ENCODE assay signal across 10 mouse cellular contexts in the genomic region with DNA sequence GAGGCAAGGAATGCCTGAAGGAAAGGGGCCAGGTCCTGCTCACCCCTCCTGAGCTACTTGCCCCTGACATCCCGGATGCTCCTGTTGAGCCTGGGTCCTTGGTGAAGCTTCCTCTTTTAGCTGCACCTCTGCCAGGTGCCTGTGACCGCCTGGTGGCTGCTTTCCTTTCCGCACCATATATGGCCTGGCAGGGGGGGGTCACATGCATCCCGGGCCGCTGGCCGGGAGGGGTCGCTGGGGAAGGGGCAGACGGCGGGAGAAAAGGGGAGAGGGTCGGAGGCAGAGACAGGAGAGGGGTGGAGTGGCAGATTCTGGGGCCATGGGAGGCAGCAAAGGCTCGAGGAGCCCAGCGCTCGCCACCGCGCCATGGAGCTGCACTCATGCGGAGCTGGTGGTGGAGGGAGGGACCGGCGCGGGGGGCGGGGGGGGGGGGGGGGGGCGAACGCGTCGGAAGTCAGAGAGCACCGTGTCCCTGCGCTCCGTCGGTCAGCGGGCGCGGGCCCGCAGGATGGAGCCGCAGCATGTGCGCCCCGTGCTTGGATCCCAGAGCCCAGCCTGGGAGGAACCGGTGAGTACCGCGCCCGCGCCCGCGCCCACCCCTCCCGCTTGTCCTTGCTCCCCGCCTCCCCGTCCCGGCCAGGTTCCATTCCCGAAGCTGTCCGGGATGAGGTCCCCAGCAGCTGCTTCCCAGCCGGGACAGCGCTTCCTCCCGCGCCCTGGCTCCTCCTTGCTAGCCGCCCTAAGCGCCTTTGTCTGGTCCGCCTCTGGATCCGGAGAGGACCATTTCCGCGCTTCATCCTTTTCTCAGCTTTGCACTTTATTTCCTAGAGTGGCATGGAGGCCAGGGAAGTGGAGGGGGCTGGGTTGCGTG. TPM values are rescaled to one million over a fixed set of nuclear protein-coding genes. Genes with fewer than 3 reads are reported as not detected.
DNase-seq lines count a peak whose midpoint lies in the region; ATAC-seq and TF ChIP-seq lines count a peak whose summit lies in the region.
"Not testable (repeated sequence)": the region's sequence is repeated elsewhere in the genome, so short reads cannot be mapped to it uniquely, and the experiment has no call there.
"Had no signal": no experiment of that assay in that cellular context is flagged by ENCODE, and none has a peak within 500 bp of the region (broad histone marks: within the 10 kb centered on the region; RNA-seq: fewer than 3 reads in every experiment).

A gene (plus strand): TSS at position 484 of the 871 bp plus-strand sequence.

- H3K9ac ChIP-seq in embryonic facial prominence, embryonic 13.5 days: peak within 1 kb of the TSS; percentile 52; the same call in 1 of the 2 replicates
- H3K9ac ChIP-seq in hindbrain, embryonic 15.5 days: peak within 1 kb of the TSS; percentile 53
- not testable (repeated sequence) for H3K9ac ChIP-seq in lung, embryonic 14.5 days
- peak within 1 kb of the TSS; percentile 69 for H3K9ac ChIP-seq in neural tube, embryonic 13.5 days

- WGBS in embryonic facial prominence, embryonic 13.5 days: under 1% methylated on average over 25 of the region's 59 CpGs
- 2% methylated on average over 34 of the region's 59 CpGs for WGBS in hindbrain, embryonic 15.5 days
- 1% methylated on average over 23 of the region's 59 CpGs for WGBS in lung, embryonic 14.5 days
- WGBS in neural tube, embryonic 13.5 days: under 1% methylated on average over 32 of the region's 59 CpGs

- H3K27me3 ChIP-seq in embryonic facial prominence, embryonic 13.5 days; hindbrain, embryonic 15.5 days; lung, embryonic 14.5 days (ENCODE audit: insufficient read depth, low read length); neural tube, embryonic 13.5 days: not testable (repeated sequence)

- H3K9me3 ChIP-seq in embryonic facial prominence, embryonic 13.5 days; hindbrain, embryonic 15.5 days; lung, embryonic 14.5 days (ENCODE audit: low read depth, low read length); neural tube, embryonic 13.5 days: not testable (repeated sequence)

- not testable (repeated sequence) for H3K27ac ChIP-seq in embryonic facial prominence, embryonic 13.5 days; layer of hippocampus, adult 2 months; lung, embryonic 14.5 days (ENCODE audit: low read depth); neural tube, embryonic 13.5 days (replicated peaks)
- peak within 1 kb of the TSS; percentile 39; the same call in 1 of the 2 replicates for H3K27ac ChIP-seq in hindbrain, embryonic 15.5 days (replicated peaks)

- not testable (repeated sequence) for H3K4me1 ChIP-seq in embryonic facial prominence, embryonic 13.5 days; hindbrain, embryonic 15.5 days (replicated peaks); lung, embryonic 14.5 days (ENCODE audit: insufficient read depth); neural tube, embryonic 13.5 days (replicated peaks)

- not testable (repeated sequence) for H3K36me3 ChIP-seq in embryonic facial prominence, embryonic 13.5 days; hindbrain, embryonic 15.5 days; lung, embryonic 14.5 days (ENCODE audit: insufficient read depth); neural tube, embryonic 13.5 days

- DNase-seq in adrenal gland, adult 18-20 months (ENCODE audit: low spot score in 2 of 2): peak; percentile 19 to 41
- DNase-seq in heart, adult 8-10 months (ENCODE audit: low spot score): peak; percentile 46
- peak in 1 of 2 experiments; percentile 45 for DNase-seq in layer of hippocampus, adult 2 months (ENCODE audit: low spot score in 2 of 2)
- peak; percentile 3 for DNase-seq in lung, embryonic 14.5 days
- DNase-seq in thymus, postnatal 4 days: peak; percentile 41

- peak within 1 kb of the TSS; percentile 44 for H3K4me3 ChIP-seq in embryonic facial prominence, embryonic 13.5 days
- peak within 1 kb of the TSS; percentile 51 for H3K4me3 ChIP-seq in hindbrain, embryonic 15.5 days
- H3K4me3 ChIP-seq in layer of hippocampus, adult 2 months: peak within 1 kb of the TSS; percentile 54
- peak within 1 kb of the TSS; percentile 25 for H3K4me3 ChIP-seq in lung, embryonic 14.5 days (ENCODE audit: low read depth, low read length)
- H3K4me3 ChIP-seq in neural tube, embryonic 13.5 days: peak within 1 kb of the TSS; percentile 45

- not testable (repeated sequence) for TF ChIP-seq CTCF in layer of hippocampus, adult 2 months (conservative IDR thresholded peaks at IDR 0.05)
- peak; percentile 20; the same call in 1 of the 2 replicates for TF ChIP-seq CTCF in lung, embryonic 14.5 days (IDR thresholded peaks at IDR 0.05; ENCODE audit: low read depth)

- peak within 1 kb of the TSS; percentile 69 for H3K4me2 ChIP-seq in embryonic facial prominence, embryonic 13.5 days
- H3K4me2 ChIP-seq in hindbrain, embryonic 15.5 days: peak within 1 kb of the TSS; percentile 58
- peak within 1 kb of the TSS; percentile 52 for H3K4me2 ChIP-seq in lung, embryonic 14.5 days
- H3K4me2 ChIP-seq in neural tube, embryonic 13.5 days: peak within 1 kb of the TSS; percentile 56

- not testable (repeated sequence) for ATAC-seq in embryonic facial prominence, embryonic 13.5 days (ENCODE audit: insufficient number of reproducible peaks, insufficient read depth, low FRiP score, low TSS enrichment, low read depth); hindbrain, embryonic 15.5 days (ENCODE audit: low FRiP score, low read depth); lung, embryonic 14.5 days (ENCODE audit: insufficient read depth); neural tube, embryonic 13.5 days (ENCODE audit: low read depth)

RNA-seq across cellular contexts. Expression of the gene that starts here (rescaled TPM):
- total RNA-seq in adrenal gland, adult 18-20 months (2021): not detected
- polyA plus RNA-seq in embryonic facial prominence, embryonic 13.5 days (2015; fragmentation: Nextera tagmentation; extraction: Ambion mirVana): 0.98 TPM in 1 of 2 replicates, not detected in the other
- under 1 TPM in 2 of 4 experiments, not detected in 2; 0.19 to 0.22 TPM for total RNA-seq in heart, adult 8-10 months (2022)
- 5.5 and 7.2 TPM in 2 replicates for polyA plus RNA-seq in hindbrain, embryonic 15.5 days (2015; fragmentation: Nextera tagmentation; extraction: Ambion mirVana)
- 1 to 10 TPM in 1 of 2 experiments, under 1 TPM in 1; 0.91 to 1.5 TPM for total RNA-seq in layer of hippocampus, adult 2 months (2021)
- polyA plus RNA-seq in lung, embryonic 14.5 days (2014; fragmentation: Nextera tagmentation; extraction: Ambion mirVana): 0.22 and 0.96 TPM in 2 replicates
- 3.4 and 3.5 TPM in 2 replicates for polyA plus RNA-seq in neural tube, embryonic 13.5 days (2015; fragmentation: Nextera tagmentation; extraction: Ambion mirVana)
- total RNA-seq: megakaryocyte-erythroid progenitor cell, adult 5-6 weeks; MEL had no signal

Comparison
In these comparisons a context has a peak if more than half of its experiments do, and no peak if none do; other contexts are left out.
1. Peak in DNase-seq in adrenal gland, adult 18-20 months; RNA of the gene not detected or under 1 TPM.
2. Peak in DNase-seq in heart, adult 8-10 months; RNA of the gene not detected or under 1 TPM.
3. Peak in DNase-seq, H3K4me3 ChIP-seq and H3K4me2 ChIP-seq in lung, embryonic 14.5 days; RNA of the gene not detected or under 1 TPM.